Mouse (Mus musculus) erythroblast, embryonic 14.5 days (primary cell): ENCODE measurements around the gene Ttc30b.

Source experiments
- GATA1 ChIP-seq: IDR thresholded peaks from 2 replicates; pipeline ENCODE4 v1.6.1; 2012; ENCODE audit warnings: low read length, inconsistent platforms, mixed read lengths
- TAL1 ChIP-seq: IDR thresholded peaks from 3 replicates; pipeline ENCODE4 v1.6.1; 2012; ENCODE audit warnings: low read length, inconsistent platforms, mixed read lengths

DNA sequence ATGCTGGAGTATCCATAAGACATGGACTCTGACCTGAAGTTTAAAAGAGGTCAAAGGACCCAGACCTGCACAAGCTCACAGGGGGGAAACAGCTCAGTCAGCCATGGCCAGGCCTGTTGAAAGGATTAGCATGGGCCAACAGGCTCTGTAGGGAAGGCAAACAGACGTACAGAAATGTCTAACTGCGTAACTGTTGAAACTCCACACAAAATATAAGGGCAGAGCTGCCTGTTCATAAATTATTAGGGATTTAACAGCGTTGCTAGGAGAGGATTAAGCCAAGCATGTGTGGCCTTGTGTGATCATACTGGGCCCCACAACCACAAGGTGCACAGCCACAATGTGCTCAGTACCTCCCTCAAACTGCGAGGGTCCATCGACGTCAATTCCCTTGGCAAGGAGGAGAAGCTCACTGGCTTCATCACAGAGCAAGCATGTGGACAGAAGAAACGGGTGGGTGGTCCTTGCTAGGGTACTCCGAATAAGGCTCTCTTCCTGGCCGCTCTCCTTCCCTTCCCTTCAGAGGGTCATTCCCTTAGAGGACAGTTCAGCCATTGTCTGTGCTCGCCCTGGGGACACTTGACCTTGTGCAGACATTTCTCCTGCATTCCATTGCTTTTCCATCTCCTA is 24.9 kb upstream of the Ttc30b start:
- TF ChIP-seq TAL1 (no peak), GATA1 (no peak)
